Mouse (Mus musculus) stomach, embryonic 16.5 days (tissue): Measurements from ENCODE around the gene Dlgap1. TPM values are rescaled to one million over a fixed set of nuclear protein-coding genes. Genes with fewer than 3 reads are reported as not detected.

Source experiments
- ATAC-seq: fragments of 200-750 bp; cut with Nextera tagmentation; 2 replicates; pipeline ENCODE4 v1.8.0; 2017; ENCODE audit warnings: moderate number of reproducible peaks, moderate TSS enrichment; ENCODE audit not compliant: insufficient read depth, low FRiP score
- H3K27ac ChIP-seq: fragments of 300-500 bp; sonication (generic); 2 replicates; pipeline ENCODE4 v1.5.1; 2014; ENCODE audit warnings: low read length
- H3K27me3 ChIP-seq: fragments of 300-500 bp; sonication (generic); 2 replicates; pipeline ENCODE4 v1.6.1; 2014; ENCODE audit warnings: low read length, control low read depth, mixed read lengths; ENCODE audit not compliant: control insufficient read depth, insufficient read depth
- H3K36me3 ChIP-seq: fragments of 300-500 bp; sonication (generic); 2 replicates; pipeline ENCODE4 v1.6.1; 2014; ENCODE audit warnings: low read length; ENCODE audit not compliant: control insufficient read depth, insufficient read depth
- H3K4me1 ChIP-seq: fragments of 300-500 bp; sonication (generic); 2 replicates; pipeline ENCODE4 v1.6.1; 2014; ENCODE audit warnings: low read length, control low read depth, mixed read lengths; ENCODE audit not compliant: control insufficient read depth, insufficient read depth
- H3K4me2 ChIP-seq: fragments of 300-500 bp; sonication (generic); 2 replicates; pipeline ENCODE4 v1.6.1; 2014; ENCODE audit warnings: low read depth, low read length, mixed read lengths
- H3K4me3 ChIP-seq: fragments of 300-500 bp; sonication (generic); replicated peaks from 2 replicates; pipeline ENCODE4 v1.5.1; 2014; ENCODE audit warnings: mild to moderate bottlenecking, low read length
- H3K9ac ChIP-seq: fragments of 300-500 bp; sonication (generic); 2 replicates; pipeline ENCODE4 v1.6.1; 2014; ENCODE audit warnings: low read length
- H3K9me3 ChIP-seq: fragments of 300-500 bp; sonication (generic); replicated peaks from 2 replicates; pipeline ENCODE4 v1.6.1; 2016; ENCODE audit warnings: low read length, control low read depth; ENCODE audit not compliant: control insufficient read depth
- WGBS: fragments of 180-500 bp; shearing (Covaris S2); extraction: QIAGEN DNeasy Blood & Tissue Kit; methylation state at CpG from one replicate; pipeline ENCODE4 v1.1.7; 2014; 5-methylcytosine and 5-hydroxymethylcytosine counted together
- microRNA counts: library from miRNA; unstranded; fragments of <30 nt; microRNA quantifications from one replicate; lab custom pipeline; 2016
- microRNA-seq: library from miRNA; unstranded; fragments of <30 nt; microRNA quantifications from one replicate; pipeline ENCODE4, GENCODE M21; 2016
- polyA plus RNA-seq: library from polyadenylated mRNA; unstranded; fragments of >200 nt; fragmentation: Nextera tagmentation; extraction: Ambion mirVana; gene quantifications from 2 replicates; pipeline ENCODE4 v1.2.1, GENCODE M21; 2015

Gene Dlgap1
- polyA plus RNA-seq, 1 experiment from 2014 or later = 3.2 TPM

- H3K4me2 ChIP-seq = no peak overlapping the region
- peak overlapping the region; percentile 9; the same call in 1 of the 2 replicates for H3K27ac ChIP-seq
- no peak for ATAC-seq
- H3K9me3 ChIP-seq = peaks cover 4% of the 10 kb centered on the region; the same call in 1 of the 2 replicates
- 71% methylated on average over 3 of the region's 3 CpGs for WGBS
- peaks cover 3% of the 10 kb centered on the region; the same call in 1 of the 2 replicates for H3K36me3 ChIP-seq
- no peak overlapping the region for H3K4me3 ChIP-seq
- H3K27me3 ChIP-seq = no peaks in the 10 kb centered on the region
- no peaks in the 10 kb centered on the region for H3K4me1 ChIP-seq
- H3K9ac ChIP-seq = no peak overlapping the region
Observed at GRCm38 (mm10) chr17:70864645-70865044, 895.8 kb downstream of the Dlgap1 start.

GRCm38 (mm10) chr17:70865060-70865604 is 896.3 kb downstream of the Dlgap1 start:
- 63% methylated on average over 10 of the region's 10 CpGs for WGBS

GRCm38 (mm10) chr17:70866029-70866428 is 897.2 kb downstream of the Dlgap1 start:
- no peak overlapping the region for H3K9ac ChIP-seq
- no peaks in the 10 kb centered on the region for H3K27me3 ChIP-seq
- no peak for ATAC-seq
- 88% methylated on average over 5 of the region's 5 CpGs for WGBS
- H3K4me3 ChIP-seq = no peak overlapping the region
- peaks cover 4% of the 10 kb centered on the region; the same call in 1 of the 2 replicates for H3K9me3 ChIP-seq
- H3K36me3 ChIP-seq = peaks cover 3% of the 10 kb centered on the region; the same call in 1 of the 2 replicates
- H3K4me2 ChIP-seq = no peak overlapping the region
- H3K27ac ChIP-seq = no peak overlapping the region
- no peaks in the 10 kb centered on the region for H3K4me1 ChIP-seq

More at GRCm38 (mm10) chr17:70865060-70865604, 896.3 kb downstream of the Dlgap1 start:
- no peak for ATAC-seq
- Histone ChIP-seq H3K9me3 (peaks cover 4% of the 10 kb centered on the region; the same call in 1 of the 2 replicates), H3K9ac (no peak overlapping the region), H3K27me3 (no peaks in the 10 kb centered on the region), H3K4me3 (no peak overlapping the region), H3K27ac (peak overlapping the region; percentile 9; the same call in 1 of the 2 replicates), H3K4me1 (no peaks in the 10 kb centered on the region), H3K4me2 (no peak overlapping the region), H3K36me3 (peaks cover 3% of the 10 kb centered on the region; the same call in 1 of the 2 replicates)

- Histone ChIP-seq H3K27ac (no peak overlapping the region), H3K9ac (no peak overlapping the region), H3K27me3 (no peaks in the 10 kb centered on the region), H3K36me3 (peaks cover 3% of the 10 kb centered on the region; the same call in 1 of the 2 replicates), H3K4me1 (no peaks in the 10 kb centered on the region), H3K9me3 (peaks cover 4% of the 10 kb centered on the region; the same call in 1 of the 2 replicates), H3K4me2 (no peak overlapping the region), H3K4me3 (no peak overlapping the region)
- ATAC-seq = no peak
- 79% methylated on average over 6 of the region's 6 CpGs for WGBS
Observed at GRCm38 (mm10) chr17:70866538-70867114, 897.8 kb downstream of the Dlgap1 start.

- Histone ChIP-seq H3K9ac (no peak overlapping the region), H3K4me1 (peaks cover 5% of the 10 kb centered on the region; the same call in 1 of the 2 replicates), H3K36me3 (no peaks in the 10 kb centered on the region), H3K4me3 (no peak overlapping the region), H3K27me3 (no peaks in the 10 kb centered on the region), H3K27ac (no peak overlapping the region), H3K4me2 (no peak overlapping the region), H3K9me3 (no peaks in the 10 kb centered on the region)
- no peak for ATAC-seq
- WGBS = 72% methylated on average over 5 of the region's 5 CpGs
Observed at GRCm38 (mm10) chr17:70868577-70869229, 899.8 kb downstream of the Dlgap1 start.

- peaks cover 5% of the 10 kb centered on the region; the same call in 1 of the 2 replicates for H3K4me1 ChIP-seq
- no peaks in the 10 kb centered on the region for H3K36me3 ChIP-seq
- H3K9me3 ChIP-seq = no peaks in the 10 kb centered on the region
- ATAC-seq = no peak
- H3K4me3 ChIP-seq = no peak overlapping the region
- no peak overlapping the region for H3K4me2 ChIP-seq
- 89% methylated on average over 4 of the region's 4 CpGs for WGBS
- no peak overlapping the region for H3K9ac ChIP-seq
- H3K27ac ChIP-seq = no peak overlapping the region
- no peaks in the 10 kb centered on the region for H3K27me3 ChIP-seq
Observed at GRCm38 (mm10) chr17:70870581-70870980, 901.7 kb downstream of the Dlgap1 start.

MicroRNA genes within 50 kb of the gene (microRNA counts, 519-probe panel; counts per million panel counts)
- microRNA mmu-miR-1195 (lab: Ali Mortazavi, UCI) = 314 counts per million, percentile 2 among the panel's probes with 10 or more counts

Small RNA genes within 50 kb of the gene (microRNA-seq; reads per million reads assigned to microRNA genes)
- gene Mir1195 = not detected
